Comparison of ENCODE assay signal across 8 mouse cellular contexts in genomic region chr11:108377680-108378362, GRCm38 (mm10). TPM values are rescaled to one million over a fixed set of nuclear protein-coding genes. Genes with fewer than 3 reads are reported as not detected.
DNase-seq lines count a peak whose midpoint lies in the region; ATAC-seq and TF ChIP-seq lines count a peak whose summit lies in the region.

No protein-coding gene starts in this region.

- intact Hi-C loops in gastrocnemius, adult 2 months (cut with DNase I), result loop anchor here (1.0 to 10.0 kb wide), 4 partner anchors 249 to 513 kb away; no protein-coding TSS in a partner anchor
- intact Hi-C loops in left cerebral cortex, adult 2 months (cut with DNase I), result loop anchor here (1.0 to 2.0 kb wide), 5 partner anchors 249 to 513 kb away; no protein-coding TSS in a partner anchor

- H3K27ac ChIP-seq in gastrocnemius, adult 2 months, result 0 out of 2 replicates have a peak overlapping the region, but pooled peaks have one; percentile 35
- H3K27ac ChIP-seq in left cerebral cortex, adult 2 months, result no peak overlapping the region

- TF ChIP-seq CTCF in gastrocnemius, adult 2 months (IDR thresholded peaks at IDR 0.05), result peak; percentile 88
- TF ChIP-seq CTCF in left cerebral cortex, adult 2 months (IDR thresholded peaks at IDR 0.05), result peak; percentile 84

- peak; percentile 89 for DNase-seq in ZHBTc4 (ENCODE audit: low read depth, low spot score)
- peak; percentile 76 to 86 for DNase-seq in cerebellum, postnatal 25 days
- peak; percentile 81 for DNase-seq in gastrocnemius, adult 2 months
- peak; percentile 88 for DNase-seq in induced T-regulatory cell, adult 2 months (ENCODE audit: low read depth)
- DNase-seq in left cerebral cortex, adult 2 months (ENCODE audit: extremely low spot score in 1 of 2, low spot score in 2 of 2), result peak; percentile 75 to 84
- peak; percentile 81 for DNase-seq in right cerebral cortex, postnatal 14 days
- peak; percentile 74 to 79 for DNase-seq in urinary bladder, postnatal 36 days (ENCODE audit: low spot score in 2 of 2)

- ATAC-seq in megakaryocyte progenitor cell, adult 5-6 weeks (replicated peaks; ENCODE audit: poor library complexity), result peak; percentile 99

- H3K4me3 ChIP-seq in gastrocnemius, adult 2 months, result peak overlapping the region; percentile 32; the same call in 1 of the 2 replicates
- H3K4me3 ChIP-seq in left cerebral cortex, adult 2 months, result peak overlapping the region; percentile 39

RNA-seq across cellular contexts. Expression of gene Prkca, which starts 34.1 kb away (rescaled TPM):
- 10 to 100 TPM; 54.9 to 57.8 TPM for total RNA-seq in gastrocnemius, adult 2 months (2021)
- 100 to 1,000 TPM; 186 to 189 TPM for total RNA-seq in left cerebral cortex, adult 2 months (2021)
- total RNA-seq in megakaryocyte progenitor cell, adult 5-6 weeks (2015), result 2.4 and 3.6 TPM in 2 replicates
- total RNA-seq in megakaryocyte progenitor cell, adult 5-6 weeks (2017), result 1.3 and 1.6 TPM in 2 replicates

RNA-seq across cellular contexts. Expression of gene Apoh, which starts 34.7 kb away (rescaled TPM):
- under 1 TPM; 0.39 to 0.69 TPM for total RNA-seq in gastrocnemius, adult 2 months (2021)
- 1 to 10 TPM in 1 of 2 experiments, under 1 TPM in 1; 0.77 to 1.2 TPM for total RNA-seq in left cerebral cortex, adult 2 months (2021)
- not detected in 2 replicates for total RNA-seq in megakaryocyte progenitor cell, adult 5-6 weeks (2015)
- total RNA-seq in megakaryocyte progenitor cell, adult 5-6 weeks (2017), result not detected in 2 replicates

RNA-seq across cellular contexts. Expression of gene Cep112, which starts 47.2 kb away (rescaled TPM):
- 1 to 10 TPM; 2.5 to 3.3 TPM for total RNA-seq in gastrocnemius, adult 2 months (2021)
- total RNA-seq in left cerebral cortex, adult 2 months (2021), result 10 to 100 TPM in 1 of 2 experiments, 1 to 10 TPM in 1; 8.2 to 11.3 TPM
- 0.12 and 1.2 TPM in 2 replicates for total RNA-seq in megakaryocyte progenitor cell, adult 5-6 weeks (2015)
- 1.3 TPM in 1 of 2 replicates, not detected in the other for total RNA-seq in megakaryocyte progenitor cell, adult 5-6 weeks (2017)

Comparison
In these comparisons a context has a peak if more than half of its experiments do, and no peak if none do; other contexts are left out.
1. RNA of gene Prkca, which starts 34.1 kb away (total RNA-seq): 186 to 189 TPM in left cerebral cortex, adult 2 months and 54.9 to 57.8 TPM in gastrocnemius, adult 2 months; 1.3 to 3.6 TPM in megakaryocyte progenitor cell, adult 5-6 weeks; every median in the first group is over 10 times any median in the second.
2. Peak in every context shown above with its lines, with median percentiles within 50 percentile points of each other: DNase-seq.